Mouse (Mus musculus) brown adipose tissue, adult 24 weeks (tissue): ENCODE results near the gene Cldn2. TPM values are rescaled to one million over a fixed set of nuclear protein-coding genes. Genes with fewer than 3 reads are reported as not detected.
"Not testable (repeated sequence)": the region's sequence is repeated elsewhere in the genome, so short reads cannot be mapped to it uniquely, and the experiment has no call there.

ENCODE experiments used
- H3K27ac ChIP-seq: fragments of 200-500 bp; replicated peaks from 2 replicates; pipeline ENCODE4 v1.5.1; 2012; ENCODE audit warnings: low read depth, mild to moderate bottlenecking, low read length
- H3K4me1 ChIP-seq: fragments of 200-500 bp; 2 replicates; pipeline ENCODE4 v1.6.1; 2012; ENCODE audit warnings: low read length, mixed read lengths; ENCODE audit not compliant: control insufficient read depth, insufficient read depth, insufficient read length
- H3K4me3 ChIP-seq: fragments of 200-500 bp; 2 replicates; pipeline ENCODE4 v1.5.1; 2012; ENCODE audit warnings: low read depth, mild to moderate bottlenecking, low read length, moderate library complexity; ENCODE audit not compliant: insufficient read depth
- polyA plus RNA-seq: library from polyadenylated mRNA; stranded (reverse); fragments of >200 nt; gene quantifications from 2 replicates; pipeline ENCODE4 v1.2.4, GENCODE M21; 2012; ENCODE audit not compliant: missing spikeins, insufficient read depth, insufficient read length

Cldn2 gene
- not detected in 2 replicates for polyA plus RNA-seq

GRCm38 (mm10) chrX:139800406-139800878 lies at the start of gene Cldn2:
Gene Cldn2 (plus strand): TSS chrX:139800828.
- H3K27ac ChIP-seq: no peak within 1 kb of the TSS
- no peak within 1 kb of the TSS for H3K4me3 ChIP-seq
- H3K4me1 ChIP-seq: no peaks in the 10 kb centered on the region; the same call in 1 of the 2 replicates

GRCm38 (mm10) chrX:139751855-139752254 lies 48.8 kb upstream of the Cldn2 start:
- Histone ChIP-seq H3K27ac (no peak overlapping the region), H3K4me1 (no peaks in the 10 kb centered on the region), H3K4me3 (no peak overlapping the region)

GRCm38 (mm10) chrX:139758634-139759033 lies 42.0 kb upstream of the Cldn2 start:
- H3K4me3 ChIP-seq, H3K4me1 ChIP-seq, H3K27ac ChIP-seq: not testable (repeated sequence)

GRCm38 (mm10) chrX:139762546-139762945 lies 38.1 kb upstream of the Cldn2 start:
- Histone ChIP-seq H3K27ac (no peak overlapping the region), H3K4me1 (no peaks in the 10 kb centered on the region), H3K4me3 (no peak overlapping the region)

GRCm38 (mm10) chrX:139769975-139770637 lies 30.5 kb upstream of the Cldn2 start:
- no peaks in the 10 kb centered on the region for H3K4me1 ChIP-seq
- H3K27ac ChIP-seq: no peak overlapping the region
- no peak overlapping the region for H3K4me3 ChIP-seq

GRCm38 (mm10) chrX:139774309-139775083 lies 26.1 kb upstream of the Cldn2 start:
- Histone ChIP-seq H3K4me1 (no peaks in the 10 kb centered on the region), H3K4me3 (no peak overlapping the region), H3K27ac (no peak overlapping the region)

- Histone ChIP-seq H3K4me3 (no peak overlapping the region), H3K27ac (no peak overlapping the region), H3K4me1 (no peaks in the 10 kb centered on the region)
Measured at GRCm38 (mm10) chrX:139775084-139775612, 25.5 kb upstream of the Cldn2 start.

GRCm38 (mm10) chrX:139777357-139777756 lies 23.3 kb upstream of the Cldn2 start:
- Histone ChIP-seq H3K4me1 (no peaks in the 10 kb centered on the region), H3K4me3 (no peak overlapping the region), H3K27ac (no peak overlapping the region)

GRCm38 (mm10) chrX:139778886-139779285 lies 21.7 kb upstream of the Cldn2 start:
- Histone ChIP-seq H3K27ac (no peak overlapping the region), H3K4me3 (no peak overlapping the region), H3K4me1 (no peaks in the 10 kb centered on the region)

- H3K27ac ChIP-seq: no peak overlapping the region
- no peak overlapping the region for H3K4me3 ChIP-seq
- H3K4me1 ChIP-seq: no peaks in the 10 kb centered on the region
Measured at GRCm38 (mm10) chrX:139779401-139779800, 21.2 kb upstream of the Cldn2 start.

- Histone ChIP-seq H3K4me3 (no peak overlapping the region), H3K27ac (no peak overlapping the region), H3K4me1 (no peaks in the 10 kb centered on the region)
Measured at GRCm38 (mm10) chrX:139780988-139781387, 19.6 kb upstream of the Cldn2 start.

- Histone ChIP-seq H3K4me1 (no peaks in the 10 kb centered on the region), H3K4me3 (no peak overlapping the region), H3K27ac (no peak overlapping the region)
Measured at GRCm38 (mm10) chrX:139781563-139781962, 19.1 kb upstream of the Cldn2 start.

- H3K4me3 ChIP-seq: no peak within 1 kb of the TSS
- H3K4me1 ChIP-seq: no peaks in the 10 kb centered on the region
- H3K27ac ChIP-seq: no peak within 1 kb of the TSS
Measured at GRCm38 (mm10) chrX:139782278-139783044, 18.2 kb upstream of the Cldn2 start, which contains the start of gene Ripply1. Gene Ripply1 (minus strand): TSS chrX:139782353.

GRCm38 (mm10) chrX:139783045-139783422 lies 17.6 kb upstream of the Cldn2 start:
- Histone ChIP-seq H3K4me1 (no peaks in the 10 kb centered on the region), H3K27ac (no peak overlapping the region), H3K4me3 (no peak overlapping the region)

GRCm38 (mm10) chrX:139785764-139786163 lies 14.9 kb upstream of the Cldn2 start:
- H3K27ac ChIP-seq: no peak overlapping the region
- H3K4me1 ChIP-seq: no peaks in the 10 kb centered on the region
- H3K4me3 ChIP-seq: no peak overlapping the region
